Mouse (Mus musculus) adrenal gland, adult 8-10 months (tissue): ENCODE data around the gene Glb1l3. TPM values are rescaled to one million over a fixed set of nuclear protein-coding genes. Genes with fewer than 3 reads are reported as not detected.
"Not testable (repeated sequence)": the region's sequence is repeated elsewhere in the genome, so short reads cannot be mapped to it uniquely, and the experiment has no call there.

Source experiments
- DNase-seq: peaks from one replicate; pipeline ENCODE4 v3.0.0; 2022
- total RNA-seq, 4 experiments: library from RNA; stranded (reverse); gene quantifications; 2 replicates each; pipeline ENCODE4 v1.2.4; 2022

The Glb1l3 gene
- total RNA-seq = 1 to 10 TPM; 1.1 to 2.6 (median 1.6) TPM

DNA sequence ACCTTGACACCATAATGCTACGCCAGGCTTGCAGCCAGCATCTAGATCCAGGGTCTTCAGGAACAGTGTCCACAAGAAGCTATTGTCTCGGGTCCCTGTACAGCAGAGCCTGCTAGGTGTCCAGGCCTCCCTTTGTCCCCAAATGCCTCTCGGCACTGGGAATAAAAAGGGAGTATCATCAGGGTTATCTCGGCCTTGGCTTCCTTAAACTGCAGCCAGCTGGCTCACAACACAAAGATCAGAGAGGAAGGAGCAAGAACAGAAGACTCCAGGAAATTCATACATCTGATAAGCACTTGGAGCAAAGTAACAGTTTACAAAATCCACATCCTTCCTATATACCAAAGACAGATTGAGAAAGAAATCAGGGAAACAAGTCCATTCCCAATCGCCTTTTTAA, at the start of gene Glb1l3:
TSS of gene Glb1l3 (minus strand) at position 140 of the 400 bp plus-strand sequence.
- peak; percentile 36 for DNase-seq

DNA sequence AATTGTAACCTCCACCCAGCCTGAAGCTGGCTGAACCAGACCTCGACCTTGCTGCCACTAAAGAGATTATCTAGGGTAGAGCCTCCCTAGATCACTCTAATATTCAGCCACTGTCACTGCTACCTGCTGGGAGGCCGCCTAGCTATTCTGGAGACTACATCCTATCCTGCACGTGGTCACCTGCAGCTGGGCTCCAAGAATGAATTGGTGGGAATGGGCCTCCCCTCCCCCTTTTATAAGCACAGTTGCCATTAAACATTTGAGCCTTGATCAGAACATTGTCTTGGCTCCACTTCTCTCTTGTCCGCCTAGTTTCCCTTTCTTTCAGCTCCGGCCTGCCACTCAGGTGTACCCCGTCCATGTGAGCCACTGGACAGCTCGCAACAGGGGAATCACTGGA, 9.2 kb upstream of the Glb1l3 start:
- not testable (repeated sequence) for DNase-seq

DNA sequence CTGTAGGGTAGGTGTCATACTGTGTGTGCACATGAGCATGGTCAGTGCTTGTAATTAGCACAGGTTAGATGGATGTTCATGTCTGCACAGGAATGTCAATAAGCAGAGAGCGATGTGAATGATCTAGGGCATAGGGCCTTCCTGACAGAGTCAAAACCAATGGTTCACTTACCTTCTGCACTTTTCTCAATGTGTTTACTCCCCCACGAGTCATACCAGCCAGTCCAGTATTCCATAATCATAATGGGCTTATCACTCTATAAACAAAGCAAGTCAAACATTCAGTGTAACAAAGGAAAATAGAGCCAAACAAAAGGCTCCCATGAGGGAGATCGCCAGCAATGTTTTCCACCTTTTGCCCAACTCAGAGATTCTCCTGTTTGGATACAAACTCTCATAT, 29.6 kb downstream of the Glb1l3 start:
- DNase-seq = no peak

DNA sequence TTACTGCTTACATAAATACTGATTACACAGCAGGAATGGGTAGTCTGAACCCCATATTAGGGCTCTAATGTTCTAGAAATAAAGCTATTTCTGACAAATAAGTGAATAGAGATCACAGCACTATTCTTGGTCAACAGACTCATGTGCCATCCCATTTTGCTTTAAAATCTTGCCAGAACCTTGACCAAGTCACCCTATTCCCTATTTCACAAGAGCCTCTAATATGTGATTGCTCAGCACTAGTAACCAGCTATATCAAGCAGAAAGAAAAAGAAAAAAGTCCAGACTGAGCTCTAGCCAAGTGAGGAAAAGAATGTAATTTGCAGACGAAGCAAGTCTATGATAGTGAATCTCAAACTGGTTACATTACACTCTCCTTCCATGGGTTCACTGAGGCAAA, 40.7 kb downstream of the Glb1l3 start:
- DNase-seq = no peak

DNA sequence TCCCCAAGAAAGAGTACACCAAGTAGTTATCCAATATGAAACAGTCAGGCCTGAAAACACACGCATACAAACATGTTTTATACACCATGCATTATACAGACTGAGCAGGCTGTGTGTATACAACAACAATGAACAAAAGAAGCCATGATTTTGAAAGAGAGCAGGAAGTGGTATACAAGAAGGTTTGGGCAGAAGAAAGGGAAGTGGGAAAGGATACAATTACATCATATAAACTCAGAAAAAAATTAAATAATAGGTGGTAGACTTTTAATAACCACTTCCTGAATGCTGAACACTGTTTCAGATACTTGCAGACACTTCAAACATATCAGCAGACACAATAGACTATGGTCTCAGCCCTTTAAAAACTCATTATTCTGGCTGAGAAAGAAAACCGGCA, 52.0 kb downstream of the Glb1l3 start:
- DNase-seq = no peak

DNA sequence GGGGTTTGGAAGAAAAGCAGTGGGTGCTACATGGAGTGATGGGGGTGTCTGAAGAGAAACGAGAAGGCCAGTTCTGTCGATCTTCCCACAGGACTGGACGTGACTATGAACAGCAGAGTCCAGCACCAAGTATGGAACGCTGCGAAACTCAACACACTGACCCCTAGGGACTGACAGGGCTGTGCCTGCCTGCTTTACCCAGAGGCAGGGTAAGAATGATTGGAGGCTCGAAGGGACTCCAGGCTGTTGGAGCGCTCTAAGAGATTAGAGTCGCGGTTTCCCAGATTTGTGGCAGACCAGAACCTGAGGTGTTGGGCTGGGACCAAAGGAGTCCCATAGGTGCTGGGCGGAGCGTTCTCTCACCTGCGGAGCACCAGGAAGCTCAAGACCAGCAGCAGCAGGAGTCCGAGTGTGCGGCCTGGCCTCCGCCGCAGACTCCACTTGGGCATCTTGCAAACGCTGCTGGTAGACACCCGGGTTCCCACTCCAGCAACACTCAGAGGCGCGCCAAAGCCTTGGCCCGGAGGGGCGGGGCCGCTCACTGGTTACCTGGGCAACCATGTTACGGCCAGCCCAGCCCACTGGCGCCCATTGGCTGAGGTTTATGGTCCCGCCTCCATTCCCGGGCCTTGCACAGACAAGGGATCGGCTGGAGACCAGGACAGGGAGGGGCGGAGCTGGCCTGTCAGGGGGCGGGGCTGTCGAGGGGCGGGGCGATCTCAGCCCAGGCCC, 54.6 kb downstream of the Glb1l3 start, which contains the start of gene Glb1l2:
TSS of gene Glb1l2 (minus strand) at position 534 of the 732 bp plus-strand sequence.
- peak; percentile 94 for DNase-seq

DNA sequence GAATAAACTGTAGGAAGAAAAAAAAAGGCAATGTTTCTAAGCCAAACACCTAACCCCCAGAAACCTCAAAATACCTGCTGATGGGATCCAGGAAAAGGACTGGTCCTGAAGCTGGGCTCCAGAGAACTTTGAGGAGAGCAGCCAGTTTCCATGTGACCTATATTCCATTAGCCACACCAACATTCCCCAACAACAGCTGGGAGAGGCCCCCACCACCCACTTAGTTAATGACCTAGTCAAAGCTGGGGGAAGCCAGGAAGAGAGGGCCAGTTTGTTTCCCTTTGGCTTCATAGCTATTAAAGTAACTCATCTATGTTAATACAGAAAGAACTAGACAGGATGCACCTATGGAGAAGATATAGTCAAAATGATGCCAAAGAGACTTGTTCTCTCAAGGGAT, 56.4 kb downstream of the Glb1l3 start:
- no peak for DNase-seq

DNA sequence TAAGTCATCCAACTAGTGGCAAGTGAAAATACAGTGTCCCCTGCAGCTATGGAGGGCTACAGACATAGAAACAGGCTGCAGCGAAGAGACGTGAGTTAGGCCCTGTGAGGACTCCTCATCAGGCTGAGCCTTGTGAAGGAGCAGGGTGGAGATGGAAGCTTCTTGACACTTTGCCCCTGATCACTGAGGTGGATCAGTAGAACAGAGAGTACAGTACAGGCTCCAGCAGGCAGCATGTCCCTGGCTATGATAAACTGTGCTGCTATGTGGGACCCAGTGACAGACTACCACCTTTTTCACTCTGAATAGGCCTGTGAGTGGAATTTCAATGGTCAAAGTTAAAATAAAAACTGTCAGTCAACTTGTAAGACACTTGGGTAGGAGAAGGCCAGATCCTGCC, 60.3 kb downstream of the Glb1l3 start:
- DNase-seq = no peak

DNA sequence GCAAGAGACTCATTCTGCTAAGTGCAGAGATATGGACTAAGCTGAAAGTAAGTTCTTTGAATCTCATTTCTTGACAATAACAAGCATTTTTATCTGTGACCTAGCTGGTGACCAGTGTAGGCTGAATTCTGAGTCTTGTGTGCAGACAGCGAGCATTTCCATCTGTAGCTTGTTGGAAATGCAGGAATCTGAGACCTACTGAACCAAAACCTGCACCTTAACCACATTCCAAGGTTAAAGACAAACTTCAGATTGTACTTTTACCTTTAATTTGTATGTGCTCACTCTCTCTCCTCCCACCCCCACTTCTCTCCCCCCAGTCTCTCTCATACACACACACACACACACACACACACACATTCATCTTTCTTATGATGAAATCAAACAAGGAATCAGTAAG, 62.0 kb downstream of the Glb1l3 start:
- no peak for DNase-seq

DNA sequence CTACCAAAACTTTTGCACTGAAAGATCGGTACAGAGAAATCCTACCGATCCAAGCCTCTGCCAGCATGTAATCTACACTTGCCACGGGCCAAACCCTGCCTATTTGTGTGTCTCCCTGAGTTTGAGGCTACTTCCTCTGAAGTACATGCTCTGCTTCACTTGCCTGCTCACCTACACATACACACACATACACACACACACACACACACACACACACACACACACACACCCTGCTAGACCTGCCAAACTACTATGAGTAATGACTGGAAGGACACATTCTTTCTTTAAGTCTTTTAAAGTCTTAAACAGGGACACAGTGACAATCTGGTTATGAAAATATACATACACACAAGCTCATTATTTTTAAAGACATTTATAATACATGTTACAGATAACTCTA, 62.5 kb downstream of the Glb1l3 start:
- no peak for DNase-seq

DNA sequence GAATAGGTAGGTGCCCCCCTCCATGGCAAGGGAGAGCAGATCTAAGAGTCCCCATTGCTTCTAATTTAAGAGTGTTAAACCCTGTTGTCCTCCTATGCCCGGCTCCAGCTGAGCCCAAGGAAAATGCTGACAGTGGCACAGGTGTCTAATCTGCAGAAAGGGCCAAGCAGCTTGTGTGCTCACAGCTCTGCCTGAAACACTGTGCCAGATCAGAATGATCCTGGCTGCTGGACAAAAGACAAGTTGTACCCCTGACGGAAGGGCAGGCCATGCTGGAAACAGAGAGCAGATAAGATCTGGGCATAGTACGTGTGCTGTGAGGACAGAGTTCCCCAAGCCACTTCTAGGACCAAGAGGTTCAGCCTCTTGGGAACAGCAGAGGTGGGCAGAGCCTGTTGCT, 67.9 kb downstream of the Glb1l3 start:
- DNase-seq = no peak

DNA sequence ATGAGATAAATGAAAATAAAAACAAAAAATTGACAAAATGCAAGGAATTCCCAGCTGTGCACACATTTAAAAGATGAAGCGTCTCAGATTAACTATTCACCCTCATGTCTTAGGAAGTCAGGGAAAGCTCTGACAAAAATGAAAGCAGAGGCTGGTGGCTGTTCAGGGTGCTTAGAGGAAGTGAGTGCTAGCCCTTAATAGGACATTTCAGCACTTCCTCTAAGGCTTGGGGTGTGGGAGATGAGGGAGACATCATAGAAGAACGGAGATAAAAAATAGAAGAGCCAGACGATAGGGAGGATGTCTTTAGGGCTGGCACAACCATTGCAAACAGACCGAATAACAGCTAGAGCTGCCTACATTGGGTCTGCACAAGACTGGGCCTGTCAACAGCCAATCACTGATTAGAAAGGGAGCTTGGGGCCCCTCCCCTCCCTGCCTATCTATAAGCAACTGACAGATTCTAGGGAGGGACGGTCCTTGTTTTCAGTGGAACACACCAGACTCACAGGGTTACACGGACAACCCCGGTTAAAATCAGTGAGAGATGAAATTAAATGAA, 77.2 kb downstream of the Glb1l3 start:
- DNase-seq = no peak

DNA sequence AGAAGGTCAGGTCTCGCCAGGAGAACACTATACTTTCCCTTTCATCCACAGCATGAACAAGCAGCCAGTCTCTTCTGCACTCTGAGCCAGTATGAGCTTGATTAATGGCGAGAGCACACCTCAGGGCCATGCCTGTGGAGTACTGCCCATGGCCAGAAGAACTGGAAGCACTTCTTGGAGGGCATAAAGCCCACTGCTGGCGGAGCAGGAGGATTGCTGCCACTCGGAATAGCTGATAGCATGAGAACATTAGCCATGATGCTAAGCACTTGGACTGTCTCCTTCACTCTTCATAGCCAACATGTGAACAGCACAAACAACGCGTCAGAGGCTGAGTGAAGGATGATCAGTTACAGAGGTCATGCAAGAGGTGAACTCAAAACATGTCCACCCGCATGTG, 82.3 kb downstream of the Glb1l3 start:
- no peak for DNase-seq

DNA sequence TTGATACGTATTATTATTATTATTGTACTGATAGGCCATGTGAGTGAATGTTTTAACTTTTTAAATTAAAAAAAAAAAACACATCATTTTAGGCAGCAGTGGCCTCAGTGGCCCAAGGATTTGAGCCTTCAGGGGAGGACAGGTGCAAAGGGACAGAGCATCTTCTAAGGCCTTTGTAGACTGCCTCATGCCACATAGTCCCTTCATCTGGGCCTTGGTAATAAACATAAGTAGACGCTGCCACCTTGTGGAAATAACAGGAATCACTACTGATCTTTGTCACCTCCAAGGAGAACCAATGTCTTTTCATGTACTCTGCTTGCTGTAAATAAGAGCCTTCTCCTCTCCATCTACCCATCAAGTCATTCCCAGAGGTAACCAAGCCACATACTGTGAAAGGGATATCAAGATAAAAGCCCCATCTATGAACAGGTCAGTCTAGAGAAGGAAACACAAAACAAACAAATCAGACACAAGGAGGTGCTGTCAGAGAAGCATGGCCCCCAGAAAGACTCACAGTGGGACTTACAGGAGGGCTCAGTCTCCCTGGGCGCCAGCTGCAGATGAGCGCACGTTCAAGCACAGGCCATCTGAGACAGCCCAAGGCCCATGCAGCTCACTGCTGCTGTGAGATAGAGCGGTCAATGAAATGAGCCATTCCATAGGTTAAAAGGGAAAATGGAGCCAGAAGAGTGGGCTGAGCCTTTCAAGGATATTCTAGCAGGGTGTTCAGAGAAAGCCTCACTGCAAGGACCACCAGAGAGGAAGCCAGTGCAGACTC, 84.4 kb downstream of the Glb1l3 start:
- no peak for DNase-seq

DNA sequence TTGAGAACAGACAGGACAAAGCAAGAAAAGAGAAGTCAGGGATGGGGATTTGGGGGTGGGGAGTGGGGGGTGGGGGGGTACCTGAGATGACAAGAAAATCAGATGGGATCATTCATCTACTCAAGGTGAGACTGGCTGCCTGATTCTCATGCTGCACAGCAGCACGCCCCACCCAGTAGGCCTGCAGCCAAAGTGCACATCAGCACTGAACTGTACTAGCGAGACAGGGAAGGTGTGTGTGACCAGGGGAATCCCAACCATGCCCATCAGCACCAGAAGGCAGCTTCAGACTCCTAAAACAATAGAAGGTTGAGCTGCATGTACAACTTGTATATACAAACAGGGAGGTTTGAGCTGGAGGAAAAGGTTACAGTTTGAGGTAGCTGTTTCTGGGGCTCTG, 85.0 kb downstream of the Glb1l3 start:
- DNase-seq = no peak

DNA sequence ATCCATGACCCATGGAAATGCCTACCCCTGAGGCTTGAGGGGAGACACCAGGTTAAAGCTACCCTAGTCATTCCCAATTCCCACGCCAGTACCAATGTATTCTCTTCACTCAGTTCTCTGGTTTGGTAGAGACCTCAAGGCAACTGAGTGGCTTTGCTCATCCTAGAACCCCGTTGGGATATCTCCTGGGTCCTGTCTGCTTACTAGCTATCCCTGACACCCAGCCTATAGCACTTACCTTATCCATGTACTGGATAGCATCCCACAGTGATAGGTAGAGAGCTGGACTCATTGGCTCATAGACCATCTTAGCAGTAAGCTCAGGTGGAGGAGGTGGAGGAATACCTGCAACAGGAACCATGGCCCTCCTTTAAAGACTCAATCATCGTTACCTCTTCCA, 92.5 kb downstream of the Glb1l3 start:
- no peak for DNase-seq

Other genes starting within 250 kb of the Glb1l3 start
- 1 to 10 TPM in 3 of 4 experiments, under 1 TPM in 1; 0.87 to 2.0 (median 1.5) TPM for gene B3gat1, start 127.2 kb downstream of the Glb1l3 start, total RNA-seq
- gene Glb1l2, start 54.4 kb downstream of the Glb1l3 start, total RNA-seq = 10 to 100 TPM in 2 of 4 experiments, 1 to 10 TPM in 2; 4.8 to 23.3 (median 10.1) TPM
- gene Gm1110, start 62.2 kb upstream of the Glb1l3 start, total RNA-seq = not detected
- 10 to 100 TPM; 88.0 to 99.3 (median 96.0) TPM for gene Acad8, start 138.7 kb upstream of the Glb1l3 start, total RNA-seq
- gene Thyn1, start 138.8 kb upstream of the Glb1l3 start, total RNA-seq = 10 to 100 TPM; 44.9 to 56.8 (median 49.1) TPM
- 10 to 100 TPM; 42.2 to 49.8 (median 44.1) TPM for gene Vps26b, start 169.2 kb upstream of the Glb1l3 start, total RNA-seq
- gene Ncapd3, start 169.3 kb upstream of the Glb1l3 start, total RNA-seq = 10 to 100 TPM; 13.0 to 20.1 (median 16.3) TPM